Mouse (Mus musculus): ENCODE results near the gene Kcna2. TPM values are rescaled to one million over a fixed set of nuclear protein-coding genes. Genes with fewer than 3 reads are reported as not detected.
A peak's percentile ranks its signal among the peaks of the same experiment; 100 is the strongest.

Gene Kcna2
- polyA plus RNA-seq, 1 experiment from 2014 or later, result 0.06 TPM

GRCm38 (mm10) chr3:107150469-107150868 lies 49.5 kb downstream of the Kcna2 start:
- Histone ChIP-seq H3K36me3 (ENCODE audit: control insufficient read depth, insufficient read depth, low read length) (no peaks in the 10 kb centered on the region), H3K4me1 (ENCODE audit: control insufficient read depth, insufficient read depth, low read length) (no peaks in the 10 kb centered on the region), H3K9ac (ENCODE audit: low read depth, low read length) (no peak overlapping the region), H3K4me3 (ENCODE audit: low read depth, low read length) (no peak overlapping the region), H3K4me2 (no peak overlapping the region), H3K27me3 (ENCODE audit: control insufficient read depth, insufficient read depth, low read length) (no peaks in the 10 kb centered on the region), H3K27ac (ENCODE audit: low read depth, low read length) (no peak overlapping the region), H3K9me3 (replicated peaks; ENCODE audit: control insufficient read depth, low read length) (no peaks in the 10 kb centered on the region)
- ATAC-seq (replicated peaks; ENCODE audit: insufficient number of reproducible peaks, low FRiP score, low TSS enrichment), result no peak
- WGBS (ENCODE audit: insufficient replicate concordance), result 52% methylated on average over 3 of the region's 3 CpGs

DNA sequence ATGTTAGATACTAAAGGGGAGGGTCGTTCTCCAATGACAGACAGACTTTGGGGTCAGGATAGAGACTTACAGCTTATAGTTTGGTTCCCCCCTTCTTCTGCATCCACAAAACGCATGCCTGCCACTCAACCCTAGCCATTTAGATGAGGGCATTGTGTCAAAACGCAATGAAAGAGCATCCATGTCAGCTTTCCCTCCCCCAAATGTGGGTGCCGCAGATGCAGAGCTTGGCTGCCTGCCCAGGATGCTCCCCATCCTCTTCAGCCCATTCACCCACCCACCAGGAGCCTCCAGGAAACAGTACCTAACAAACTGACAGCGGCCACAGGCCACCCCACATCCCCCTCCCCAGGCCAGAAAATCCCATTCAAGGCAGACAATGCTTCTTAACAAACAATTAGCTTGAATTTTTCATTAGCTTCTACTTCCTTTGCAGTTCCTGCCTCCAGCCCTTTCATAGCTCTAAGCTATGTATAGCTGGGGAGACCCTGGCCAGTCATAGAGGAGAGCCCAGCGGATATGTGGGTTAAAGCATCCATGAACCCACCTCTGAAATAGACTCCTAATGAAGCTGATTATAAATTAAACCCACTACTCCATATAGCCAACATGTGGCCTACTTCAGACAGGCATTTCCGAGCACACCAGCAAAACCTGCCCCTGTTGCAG lies 50.1 kb downstream of the Kcna2 start:
- no peaks in the 10 kb centered on the region for H3K27me3 ChIP-seq (ENCODE audit: control insufficient read depth, insufficient read depth, low read length)
- WGBS (ENCODE audit: insufficient replicate concordance), result 56% methylated on average over 7 of the region's 7 CpGs
- H3K4me3 ChIP-seq (ENCODE audit: low read depth, low read length), result no peak overlapping the region
- H3K36me3 ChIP-seq (ENCODE audit: control insufficient read depth, insufficient read depth, low read length), result no peaks in the 10 kb centered on the region
- no peak overlapping the region for H3K4me2 ChIP-seq
- H3K27ac ChIP-seq (ENCODE audit: low read depth, low read length), result no peak overlapping the region
- no peak for ATAC-seq (replicated peaks; ENCODE audit: insufficient number of reproducible peaks, low FRiP score, low TSS enrichment)
- H3K4me1 ChIP-seq (ENCODE audit: control insufficient read depth, insufficient read depth, low read length), result no peaks in the 10 kb centered on the region
- no peak overlapping the region for H3K9ac ChIP-seq (ENCODE audit: low read depth, low read length)
- H3K9me3 ChIP-seq (replicated peaks; ENCODE audit: control insufficient read depth, low read length), result no peaks in the 10 kb centered on the region

GRCm38 (mm10) chr3:107153772-107154655 lies 53.1 kb downstream of the Kcna2 start:
- Histone ChIP-seq H3K4me2 (no peak overlapping the region), H3K9ac (ENCODE audit: low read depth, low read length) (no peak overlapping the region), H3K36me3 (ENCODE audit: control insufficient read depth, insufficient read depth, low read length) (no peaks in the 10 kb centered on the region), H3K4me1 (ENCODE audit: control insufficient read depth, insufficient read depth, low read length) (no peaks in the 10 kb centered on the region), H3K4me3 (ENCODE audit: low read depth, low read length) (no peak overlapping the region), H3K27me3 (ENCODE audit: control insufficient read depth, insufficient read depth, low read length) (0 out of 2 replicates have a peak, but pooled peaks cover 2% of the 10 kb centered on the region), H3K9me3 (replicated peaks; ENCODE audit: control insufficient read depth, low read length) (no peaks in the 10 kb centered on the region), H3K27ac (ENCODE audit: low read depth, low read length) (no peak overlapping the region)
- no peak for ATAC-seq (replicated peaks; ENCODE audit: insufficient number of reproducible peaks, low FRiP score, low TSS enrichment)
- WGBS (ENCODE audit: insufficient replicate concordance), result 81% methylated on average over 11 of the region's 11 CpGs

GRCm38 (mm10) chr3:107158856-107159255 lies 57.9 kb downstream of the Kcna2 start:
- H3K9ac ChIP-seq (ENCODE audit: low read depth, low read length), result no peak overlapping the region
- no peaks in the 10 kb centered on the region for H3K36me3 ChIP-seq (ENCODE audit: control insufficient read depth, insufficient read depth, low read length)
- 83% methylated on average over 7 of the region's 7 CpGs for WGBS (ENCODE audit: insufficient replicate concordance)
- ATAC-seq (replicated peaks; ENCODE audit: insufficient number of reproducible peaks, low FRiP score, low TSS enrichment), result no peak
- H3K4me1 ChIP-seq (ENCODE audit: control insufficient read depth, insufficient read depth, low read length), result no peaks in the 10 kb centered on the region
- no peak overlapping the region for H3K4me2 ChIP-seq
- H3K9me3 ChIP-seq (replicated peaks; ENCODE audit: control insufficient read depth, low read length), result no peaks in the 10 kb centered on the region
- peaks cover 12% of the 10 kb centered on the region for H3K27me3 ChIP-seq (ENCODE audit: control insufficient read depth, insufficient read depth, low read length)
- no peak overlapping the region for H3K4me3 ChIP-seq (ENCODE audit: low read depth, low read length)
- no peak overlapping the region for H3K27ac ChIP-seq (ENCODE audit: low read depth, low read length)

GRCm38 (mm10) chr3:107159418-107159817 lies 58.5 kb downstream of the Kcna2 start:
- Histone ChIP-seq H3K4me1 (ENCODE audit: control insufficient read depth, insufficient read depth, low read length) (no peaks in the 10 kb centered on the region), H3K4me2 (peak overlapping the region; percentile 54), H3K9ac (ENCODE audit: low read depth, low read length) (no peak overlapping the region), H3K4me3 (ENCODE audit: low read depth, low read length) (no peak overlapping the region), H3K36me3 (ENCODE audit: control insufficient read depth, insufficient read depth, low read length) (no peaks in the 10 kb centered on the region), H3K27ac (ENCODE audit: low read depth, low read length) (no peak overlapping the region), H3K27me3 (ENCODE audit: control insufficient read depth, insufficient read depth, low read length) (peaks cover 12% of the 10 kb centered on the region), H3K9me3 (replicated peaks; ENCODE audit: control insufficient read depth, low read length) (no peaks in the 10 kb centered on the region)
- no peak for ATAC-seq (replicated peaks; ENCODE audit: insufficient number of reproducible peaks, low FRiP score, low TSS enrichment)
- 52% methylated on average over 3 of the region's 3 CpGs for WGBS (ENCODE audit: insufficient replicate concordance)

GRCm38 (mm10) chr3:107159859-107160324 lies 58.9 kb downstream of the Kcna2 start:
- Histone ChIP-seq H3K36me3 (ENCODE audit: control insufficient read depth, insufficient read depth, low read length) (no peaks in the 10 kb centered on the region), H3K9ac (ENCODE audit: low read depth, low read length) (no peak overlapping the region), H3K27ac (ENCODE audit: low read depth, low read length) (no peak overlapping the region), H3K4me3 (ENCODE audit: low read depth, low read length) (0 out of 2 replicates have a peak overlapping the region, but pooled peaks have one; percentile 10), H3K4me1 (ENCODE audit: control insufficient read depth, insufficient read depth, low read length) (no peaks in the 10 kb centered on the region), H3K27me3 (ENCODE audit: control insufficient read depth, insufficient read depth, low read length) (peaks cover 12% of the 10 kb centered on the region), H3K4me2 (peak overlapping the region; percentile 54), H3K9me3 (replicated peaks; ENCODE audit: control insufficient read depth, low read length) (no peaks in the 10 kb centered on the region)
- ATAC-seq (replicated peaks; ENCODE audit: insufficient number of reproducible peaks, low FRiP score, low TSS enrichment), result no peak
- 2% methylated on average over 17 of the region's 17 CpGs for WGBS (ENCODE audit: insufficient replicate concordance)

DNA sequence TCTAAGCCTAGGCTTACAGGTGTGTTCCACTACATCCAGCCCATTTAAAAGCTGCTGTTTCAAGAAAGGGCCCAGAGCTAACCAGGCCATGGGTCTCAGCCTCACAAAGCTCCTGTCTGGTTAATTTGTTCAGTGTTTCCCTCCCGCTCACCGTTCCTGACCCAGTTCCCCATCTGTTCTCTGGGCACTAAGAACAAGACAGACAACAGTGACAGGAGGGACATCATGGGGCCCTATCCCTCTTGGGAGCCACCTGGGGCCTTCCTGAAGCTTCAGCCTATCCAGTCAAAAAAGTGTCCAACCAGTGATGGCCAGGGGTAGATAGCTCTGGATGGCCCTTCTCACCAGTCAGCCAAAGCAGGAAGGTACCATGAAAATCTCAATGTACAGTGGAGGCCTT lies 61.8 kb downstream of the Kcna2 start:
- ATAC-seq (replicated peaks; ENCODE audit: insufficient number of reproducible peaks, low FRiP score, low TSS enrichment), result no peak
- WGBS (ENCODE audit: insufficient replicate concordance), result 83% methylated on average over 2 of the region's 2 CpGs
- Histone ChIP-seq H3K27me3 (ENCODE audit: control insufficient read depth, insufficient read depth, low read length) (peaks cover 12% of the 10 kb centered on the region), H3K4me3 (ENCODE audit: low read depth, low read length) (no peak overlapping the region), H3K9me3 (replicated peaks; ENCODE audit: control insufficient read depth, low read length) (no peaks in the 10 kb centered on the region), H3K4me2 (no peak overlapping the region), H3K9ac (ENCODE audit: low read depth, low read length) (no peak overlapping the region), H3K27ac (ENCODE audit: low read depth, low read length) (no peak overlapping the region), H3K36me3 (ENCODE audit: control insufficient read depth, insufficient read depth, low read length) (no peaks in the 10 kb centered on the region), H3K4me1 (ENCODE audit: control insufficient read depth, insufficient read depth, low read length) (no peaks in the 10 kb centered on the region)
